Mouse (Mus musculus) hindbrain, embryonic 11.5 days (tissue): ENCODE results near the gene Zbtb20. TPM values are rescaled to one million over a fixed set of nuclear protein-coding genes. Genes with fewer than 3 reads are reported as not detected.

Experiments
- ATAC-seq: fragments of 200-750 bp; cut with Nextera tagmentation; 2 replicates; pipeline ENCODE4 v1.8.0; 2017; ENCODE audit warnings: mild to moderate bottlenecking, moderate TSS enrichment, moderate library complexity; ENCODE audit not compliant: low FRiP score
- DNase-seq: peaks from one replicate; pipeline ENCODE4 v3.0.0-alpha.2; 2015; ENCODE audit warnings: low spot score
- H3K27ac ChIP-seq: fragments of 300-500 bp; sonication (generic); 2 replicates; pipeline ENCODE4 v1.5.1; 2014; ENCODE audit warnings: mild to moderate bottlenecking, low read depth, low read length
- H3K27me3 ChIP-seq: fragments of 300-500 bp; sonication (generic); 2 replicates; pipeline ENCODE4 v1.6.1; 2014; ENCODE audit warnings: mild to moderate bottlenecking, low read length, moderate library complexity, mixed read lengths; ENCODE audit not compliant: control insufficient read depth, insufficient read depth
- H3K36me3 ChIP-seq: fragments of 300-500 bp; sonication (generic); 2 replicates; pipeline ENCODE4 v1.6.1; 2014; ENCODE audit warnings: mild to moderate bottlenecking, low read length, moderate library complexity, mixed read lengths; ENCODE audit not compliant: control insufficient read depth, insufficient read depth
- H3K4me1 ChIP-seq: fragments of 300-500 bp; sonication (generic); replicated peaks from 2 replicates; pipeline ENCODE4 v1.6.1; 2014; ENCODE audit warnings: low read length, mixed read lengths; ENCODE audit not compliant: control insufficient read depth, insufficient read depth
- H3K4me2 ChIP-seq: fragments of 300-500 bp; sonication (generic); replicated peaks from 2 replicates; pipeline ENCODE4 v1.6.1; 2014; ENCODE audit warnings: mild to moderate bottlenecking, low read depth, low read length
- H3K4me3 ChIP-seq: fragments of 300-500 bp; sonication (generic); 2 replicates; pipeline ENCODE4 v1.5.1; 2014; ENCODE audit warnings: low read depth, low read length
- H3K9ac ChIP-seq: fragments of 300-500 bp; sonication (generic); 2 replicates; pipeline ENCODE4 v1.6.1; 2014; ENCODE audit warnings: low read depth, low read length
- H3K9me3 ChIP-seq: fragments of 300-500 bp; sonication (generic); 2 replicates; pipeline ENCODE4 v1.6.1; 2016; ENCODE audit warnings: low read length; ENCODE audit not compliant: control insufficient read depth
- WGBS: fragments of 180-500 bp; shearing (Covaris S2); extraction: QIAGEN DNeasy Blood & Tissue Kit; methylation state at CpG from one replicate; pipeline ENCODE4 v1.1.7; 2014; 5-methylcytosine and 5-hydroxymethylcytosine counted together
- polyA plus RNA-seq: library from polyadenylated mRNA; unstranded; fragments of >200 nt; fragmentation: Nextera tagmentation; extraction: Ambion mirVana; gene quantifications from 2 replicates; pipeline ENCODE4 v1.2.1, GENCODE M21; 2014

Gene Zbtb20
- polyA plus RNA-seq, 1 experiment from 2014 or later = 64.1 TPM

DNA sequence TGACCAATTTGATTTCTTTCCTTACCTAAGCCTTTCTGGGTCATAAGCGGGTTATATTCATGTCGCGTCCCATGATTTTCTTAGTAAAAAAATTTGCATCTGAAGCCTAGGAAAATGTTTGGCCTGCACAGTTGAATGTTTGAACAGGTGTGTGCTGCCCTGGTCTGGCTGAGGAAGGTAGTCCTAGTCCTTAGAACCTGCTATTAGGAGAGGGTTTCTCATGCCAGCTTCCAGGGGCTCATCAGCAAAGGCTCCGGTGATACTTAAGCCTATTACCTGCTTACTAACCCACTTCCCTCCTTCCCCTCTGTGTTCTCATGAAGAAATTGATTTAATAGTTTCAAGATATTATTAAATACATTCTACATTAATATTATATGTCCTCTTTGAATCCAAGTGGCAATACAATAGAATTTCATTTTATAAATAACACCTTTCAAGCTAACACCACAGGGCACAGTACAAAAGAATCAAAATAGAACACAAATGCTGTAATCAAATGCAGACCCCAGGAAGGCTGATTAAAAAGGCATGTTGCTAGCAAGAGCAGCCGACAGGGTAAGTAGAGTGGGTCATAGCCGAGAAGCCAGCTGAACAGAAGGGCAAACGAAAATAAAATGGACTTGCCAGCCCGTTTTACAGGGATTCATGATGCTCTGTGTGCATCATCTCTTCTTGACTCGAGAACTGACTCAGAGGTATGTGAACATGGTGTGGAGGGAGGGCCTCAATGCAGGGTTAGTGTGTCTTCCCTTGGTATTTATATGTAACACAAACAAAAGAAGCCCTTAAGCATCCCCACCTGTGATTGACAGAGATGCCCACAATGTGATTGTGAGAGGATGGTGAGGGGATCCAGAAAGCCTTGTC, 480.3 kb downstream of the Zbtb20 start:
- no peaks in the 10 kb centered on the region for H3K9me3 ChIP-seq
- no peak overlapping the region for H3K27ac ChIP-seq
- no peak overlapping the region for H3K9ac ChIP-seq
- no peaks in the 10 kb centered on the region for H3K36me3 ChIP-seq
- no peaks in the 10 kb centered on the region for H3K27me3 ChIP-seq
- DNase-seq = no peak
- H3K4me1 ChIP-seq = no peaks in the 10 kb centered on the region
- H3K4me3 ChIP-seq = no peak overlapping the region
- no peak overlapping the region for H3K4me2 ChIP-seq
- no peak for ATAC-seq
- WGBS = 72% methylated on average over 9 of the region's 9 CpGs

DNA sequence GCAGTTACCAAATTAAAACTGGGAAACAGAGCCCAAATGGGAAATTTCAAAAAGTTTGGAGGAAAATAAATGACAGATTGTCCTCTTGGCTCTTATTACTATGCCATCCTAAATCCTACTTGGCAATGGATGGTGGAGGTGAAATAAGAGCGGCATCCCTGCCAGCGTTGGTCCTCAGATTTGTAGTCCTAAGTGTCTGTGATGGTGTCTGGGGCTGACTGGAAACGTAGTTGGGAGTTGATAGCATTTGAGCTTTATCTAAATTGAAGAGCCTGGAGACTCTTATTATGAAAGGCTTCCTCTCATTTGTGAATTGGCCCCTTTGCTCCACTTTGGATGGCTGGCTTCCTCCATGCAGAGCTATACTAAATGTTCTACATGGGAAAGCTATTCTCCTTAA, 483.9 kb downstream of the Zbtb20 start:
- Histone ChIP-seq H3K4me3 (no peak overlapping the region), H3K4me1 (no peaks in the 10 kb centered on the region), H3K9me3 (no peaks in the 10 kb centered on the region), H3K4me2 (no peak overlapping the region), H3K9ac (no peak overlapping the region), H3K36me3 (no peaks in the 10 kb centered on the region), H3K27ac (no peak overlapping the region), H3K27me3 (no peaks in the 10 kb centered on the region)
- no peak for DNase-seq
- ATAC-seq = no peak
- WGBS = 89% methylated on average over 3 of the region's 3 CpGs

DNA sequence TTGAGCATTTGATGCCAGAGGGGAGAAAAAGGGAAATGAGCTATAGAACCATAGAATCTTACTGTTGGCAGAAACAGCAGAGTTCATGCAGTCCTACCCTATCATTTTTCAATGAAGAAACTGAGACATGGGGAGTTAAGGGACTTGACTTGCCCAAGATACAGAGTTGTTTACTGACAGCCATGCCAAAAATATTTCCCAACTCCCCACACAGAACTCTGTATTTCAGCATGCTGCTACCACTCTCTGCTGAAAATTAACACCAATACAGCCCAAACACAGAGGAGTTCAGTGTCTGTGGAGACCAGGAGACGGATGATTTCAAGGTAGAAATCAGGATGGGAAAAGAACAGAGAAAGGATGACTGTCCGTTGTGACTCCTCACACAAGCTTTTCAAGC, 484.4 kb downstream of the Zbtb20 start:
- ATAC-seq (no peak), DNase-seq (no peak)
- H3K27me3 ChIP-seq = no peaks in the 10 kb centered on the region
- H3K36me3 ChIP-seq = no peaks in the 10 kb centered on the region
- H3K27ac ChIP-seq = no peak overlapping the region
- no peaks in the 10 kb centered on the region for H3K4me1 ChIP-seq
- H3K9ac ChIP-seq = no peak overlapping the region
- no peaks in the 10 kb centered on the region for H3K9me3 ChIP-seq
- H3K4me3 ChIP-seq = no peak overlapping the region
- WGBS = 90% methylated on average over 2 of the region's 2 CpGs
- no peak overlapping the region for H3K4me2 ChIP-seq

DNA sequence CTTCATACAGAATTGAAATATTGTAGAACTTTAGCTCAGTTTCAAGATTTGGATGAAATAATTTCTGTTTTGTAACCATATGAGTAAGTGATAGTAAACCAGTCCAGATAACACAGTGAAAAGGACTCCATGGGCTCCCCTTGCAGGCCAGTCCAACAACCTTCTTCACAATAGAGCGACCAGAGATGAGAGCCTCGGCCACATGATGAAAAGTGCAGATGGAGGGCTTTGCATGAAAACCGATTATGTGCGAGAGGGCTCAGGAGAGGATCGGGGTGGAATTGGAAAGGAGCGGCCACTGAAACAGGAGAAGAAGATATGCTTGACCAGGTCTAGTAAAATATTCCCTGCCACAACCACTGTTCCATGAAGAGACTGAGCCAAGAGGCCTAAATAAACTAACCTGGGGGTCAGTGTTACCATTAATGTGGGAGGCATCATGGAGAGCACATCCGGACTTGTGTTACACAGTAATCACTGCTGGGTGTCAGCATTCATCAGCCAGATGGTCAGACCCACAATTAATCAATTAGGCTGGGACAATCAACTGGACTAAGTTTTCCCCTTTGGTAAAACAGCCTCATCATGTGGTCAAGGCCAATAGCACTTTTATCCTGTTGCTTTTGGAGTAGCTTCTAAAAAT, 485.3 kb downstream of the Zbtb20 start:
- H3K4me1 ChIP-seq = no peaks in the 10 kb centered on the region
- H3K9ac ChIP-seq = no peak overlapping the region
- 65% methylated on average over 7 of the region's 7 CpGs for WGBS
- ATAC-seq (no peak), DNase-seq (no peak)
- H3K27me3 ChIP-seq = no peaks in the 10 kb centered on the region
- H3K9me3 ChIP-seq = no peaks in the 10 kb centered on the region
- no peak overlapping the region for H3K4me2 ChIP-seq
- H3K27ac ChIP-seq = no peak overlapping the region
- H3K36me3 ChIP-seq = no peaks in the 10 kb centered on the region
- H3K4me3 ChIP-seq = no peak overlapping the region

DNA sequence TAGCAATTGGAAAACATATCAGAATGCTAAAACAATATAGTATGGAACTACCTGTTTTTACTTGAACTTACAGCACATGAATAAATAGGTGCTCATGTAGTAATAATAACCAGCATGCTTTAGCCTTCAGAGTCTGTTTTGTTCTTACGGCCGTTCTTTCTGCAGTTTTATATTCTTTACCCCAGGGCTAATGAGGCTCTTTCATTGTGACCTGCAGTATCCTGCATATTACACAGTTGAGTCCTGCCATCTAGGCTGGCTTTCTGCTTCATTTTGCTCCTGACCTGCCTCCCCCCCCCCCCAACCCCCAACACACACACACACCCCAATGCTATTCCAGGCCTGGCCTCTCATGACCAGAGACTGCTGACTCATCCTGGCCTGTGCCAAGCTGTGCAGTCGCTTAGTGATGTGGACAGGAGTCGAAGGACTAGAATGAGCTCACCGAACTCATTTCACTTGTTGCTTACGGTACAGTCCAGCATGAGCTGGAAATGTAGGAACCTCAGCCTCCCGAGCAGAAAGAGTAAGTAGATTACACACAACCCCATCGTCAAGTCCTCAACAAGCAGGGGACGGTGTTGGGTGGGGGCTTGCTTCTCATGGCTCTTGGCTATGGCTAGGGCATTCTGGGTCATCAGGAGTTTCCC, 487.1 kb downstream of the Zbtb20 start:
- H3K27ac ChIP-seq = no peak overlapping the region
- H3K4me3 ChIP-seq = no peak overlapping the region
- no peak overlapping the region for H3K4me2 ChIP-seq
- WGBS = 87% methylated on average over 9 of the region's 9 CpGs
- H3K27me3 ChIP-seq = no peaks in the 10 kb centered on the region
- no peaks in the 10 kb centered on the region for H3K4me1 ChIP-seq
- H3K9me3 ChIP-seq = no peaks in the 10 kb centered on the region
- H3K36me3 ChIP-seq = no peaks in the 10 kb centered on the region
- DNase-seq = no peak
- H3K9ac ChIP-seq = no peak overlapping the region
- ATAC-seq = no peak

DNA sequence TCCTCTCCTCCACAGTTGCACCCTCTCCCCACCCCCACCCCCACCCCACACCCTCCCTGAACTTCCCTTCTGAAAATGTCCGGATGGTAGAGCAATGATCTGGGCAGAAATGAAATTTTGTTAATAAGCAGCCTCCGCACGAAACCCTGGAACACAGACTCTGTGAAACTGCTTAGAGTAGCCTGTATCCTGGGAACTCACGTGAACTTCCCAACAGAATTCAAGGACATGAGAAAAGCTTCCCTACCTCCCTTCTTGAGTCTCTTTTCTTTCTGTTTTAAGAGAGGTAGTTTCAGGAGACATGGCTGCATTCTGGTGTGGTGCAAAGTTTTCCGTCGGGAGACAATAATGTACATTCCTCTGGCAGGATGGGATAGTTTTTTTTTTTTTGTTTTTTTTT, 487.6 kb downstream of the Zbtb20 start:
- WGBS = 66% methylated on average over 6 of the region's 6 CpGs

DNA sequence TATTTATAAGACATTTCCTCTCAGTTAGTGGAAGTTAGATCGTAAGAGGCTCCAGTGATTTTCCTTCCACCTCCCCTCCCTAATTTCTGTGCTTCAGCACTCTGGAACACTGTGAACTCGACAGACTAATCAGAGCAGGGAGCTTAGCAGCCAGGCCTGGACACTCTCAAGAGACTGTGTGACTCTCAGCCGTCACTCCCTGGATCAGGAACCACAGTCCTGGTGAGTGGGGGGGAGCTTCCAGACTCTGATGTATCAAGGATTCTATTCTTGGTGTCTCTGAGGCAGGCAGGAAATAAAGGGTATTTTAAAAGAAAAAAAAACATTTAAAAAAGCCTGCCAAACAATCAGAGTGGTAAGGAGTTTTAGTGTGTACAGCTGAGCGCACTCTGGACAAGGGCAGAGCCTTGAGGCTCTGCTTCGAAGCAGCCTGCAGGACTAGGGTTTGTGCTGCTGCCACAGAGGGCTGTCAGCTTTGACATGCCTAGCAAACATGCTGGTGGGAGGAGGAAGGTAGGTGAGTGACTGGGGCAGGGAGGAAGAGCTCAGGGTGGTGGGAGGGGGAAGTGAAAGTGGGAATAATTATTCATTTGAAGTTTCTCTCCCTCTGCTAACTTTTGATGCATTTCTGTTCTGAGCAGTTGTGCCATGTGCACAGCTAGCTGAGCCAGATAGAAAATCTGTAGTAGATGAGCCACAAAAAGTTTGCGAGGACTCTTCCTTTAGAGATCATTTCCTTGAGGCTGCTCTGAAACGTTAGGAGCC, 488.3 kb downstream of the Zbtb20 start:
- Histone ChIP-seq H3K36me3 (no peaks in the 10 kb centered on the region), H3K4me1 (no peaks in the 10 kb centered on the region), H3K4me3 (no peak overlapping the region), H3K4me2 (no peak overlapping the region), H3K9ac (no peak overlapping the region), H3K27ac (no peak overlapping the region), H3K27me3 (no peaks in the 10 kb centered on the region), H3K9me3 (no peaks in the 10 kb centered on the region)
- ATAC-seq (no peak), DNase-seq (peak; percentile 9)
- WGBS = 42% methylated on average over 7 of the region's 7 CpGs

More for the DNA sequence above, 487.6 kb downstream of the Zbtb20 start:
- Histone ChIP-seq H3K36me3 (no peaks in the 10 kb centered on the region), H3K4me3 (no peak overlapping the region), H3K4me2 (no peak overlapping the region), H3K9ac (no peak overlapping the region), H3K27ac (no peak overlapping the region), H3K4me1 (no peaks in the 10 kb centered on the region), H3K9me3 (no peaks in the 10 kb centered on the region), H3K27me3 (no peaks in the 10 kb centered on the region)
- ATAC-seq = no peak
- no peak for DNase-seq

DNA sequence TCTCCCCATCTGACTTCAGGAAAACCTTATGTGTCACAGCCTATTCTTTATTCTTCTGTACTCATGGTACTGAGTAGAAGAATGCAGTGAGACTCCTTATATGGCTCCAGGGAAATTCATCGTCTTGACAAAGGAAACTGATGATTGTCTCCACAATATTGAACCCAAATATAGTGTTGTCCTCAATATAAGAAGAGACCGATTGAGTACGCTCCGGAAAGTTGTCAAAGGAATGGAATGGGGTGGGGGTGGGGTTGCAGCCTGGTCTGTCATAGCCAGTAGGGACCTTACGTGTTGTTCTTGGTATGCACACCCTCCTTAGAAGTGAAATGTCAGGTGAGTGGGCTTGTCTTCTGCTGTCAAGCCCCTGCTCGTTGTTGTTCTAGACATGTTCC, 488.8 kb downstream of the Zbtb20 start:
- H3K4me2 ChIP-seq = no peak overlapping the region
- 88% methylated on average over 6 of the region's 6 CpGs for WGBS
- ATAC-seq = no peak
- no peaks in the 10 kb centered on the region for H3K27me3 ChIP-seq
- no peaks in the 10 kb centered on the region for H3K9me3 ChIP-seq
- H3K36me3 ChIP-seq = no peaks in the 10 kb centered on the region
- H3K9ac ChIP-seq = no peak overlapping the region
- H3K4me3 ChIP-seq = no peak overlapping the region
- no peak for DNase-seq
- H3K4me1 ChIP-seq = no peaks in the 10 kb centered on the region
- no peak overlapping the region for H3K27ac ChIP-seq
